Mouse (Mus musculus) brain, embryonic 14.5 days (tissue): ENCODE measurements around the gene Des. TPM values are rescaled to one million over a fixed set of nuclear protein-coding genes. Genes with fewer than 3 reads are reported as not detected.

Experiments
- DNase-seq: peaks from one replicate; pipeline ENCODE4 v3.0.0-alpha.2; 2011; ENCODE audit warnings: low read depth
- CTCF ChIP-seq: fragments of 200-500 bp; IDR thresholded peaks from 2 replicates; pipeline ENCODE4 v1.5.1; 2012; ENCODE audit warnings: inconsistent platforms, mild to moderate bottlenecking, moderate library complexity, borderline replicate concordance; ENCODE audit not compliant: insufficient read depth, insufficient read length; ENCODE audit errors: extremely low read depth
- POLR2A ChIP-seq: fragments of 200-500 bp; IDR thresholded peaks from 2 replicates; pipeline ENCODE4 v1.6.1; 2012; ENCODE audit warnings: mild to moderate bottlenecking, inconsistent platforms, borderline replicate concordance; ENCODE audit not compliant: poor library complexity, insufficient read depth, insufficient read length, severe bottlenecking; ENCODE audit errors: extremely low read depth
- polyA plus RNA-seq: library from polyadenylated mRNA; depleted of rRNA; stranded (reverse); fragments of >200 nt; gene quantifications from 2 replicates; pipeline ENCODE4 v1.2.3, GENCODE M21; 2012

Des gene
- polyA plus RNA-seq, 1 experiment: 1.4 TPM

GRCm38 (mm10) chr1:75379196-75379595, 19.1 kb downstream of the Des start:
- no peak for TF ChIP-seq CTCF
- no peak for TF ChIP-seq POLR2A

GRCm38 (mm10) chr1:75379931-75380330, 19.8 kb downstream of the Des start:
- no peak for DNase-seq
- TF ChIP-seq CTCF: no peak
- TF ChIP-seq POLR2A: no peak

More at GRCm38 (mm10) chr1:75379196-75379595, 19.1 kb downstream of the Des start:
- DNase-seq: no peak

- DNase-seq: no peak
- no peak for TF ChIP-seq POLR2A
- TF ChIP-seq CTCF: no peak
Observed at GRCm38 (mm10) chr1:75380951-75381350, 20.8 kb downstream of the Des start.

GRCm38 (mm10) chr1:75381482-75382355, 21.6 kb downstream of the Des start:
- peak; percentile 67 for DNase-seq
- TF ChIP-seq CTCF: 0 out of 2 replicates have a peak, but pooled peaks have one; percentile 19
- TF ChIP-seq POLR2A: 0 out of 2 replicates have a peak, but pooled peaks have one; percentile 24

GRCm38 (mm10) chr1:75382356-75383071, 22.4 kb downstream of the Des start:
- peak; percentile 48 for DNase-seq

GRCm38 (mm10) chr1:75384470-75385141, 24.5 kb downstream of the Des start:
- TF ChIP-seq POLR2A (no peak), CTCF (no peak)
- DNase-seq: no peak

More at GRCm38 (mm10) chr1:75382356-75383071, 22.4 kb downstream of the Des start:
- TF ChIP-seq CTCF: no peak
- TF ChIP-seq POLR2A: no peak

- TF ChIP-seq CTCF (no peak), POLR2A (no peak)
- DNase-seq: peak; percentile 35
Observed at GRCm38 (mm10) chr1:75385142-75385730, 25.1 kb downstream of the Des start.

GRCm38 (mm10) chr1:75386149-75386548, 26.0 kb downstream of the Des start:
- peak; percentile 65 for DNase-seq
- TF ChIP-seq CTCF (no peak), POLR2A (no peak)

GRCm38 (mm10) chr1:75387469-75387928, 27.4 kb downstream of the Des start:
- TF ChIP-seq POLR2A: no peak
- no peak for TF ChIP-seq CTCF
- no peak for DNase-seq
